Mouse (Mus musculus): ENCODE measurements around the gene Insl3.
"Not testable (repeated sequence)": the region's sequence is repeated elsewhere in the genome, so short reads cannot be mapped to it uniquely, and the experiment has no call there.

The Insl3 gene

GRCm38 (mm10) chr8:71676803-71677202 lies 12.2 kb upstream of the Insl3 start:
- DNase-seq (ENCODE audit: low spot score in 2 of 2) = no peak

GRCm38 (mm10) chr8:71677555-71677954 lies 11.5 kb upstream of the Insl3 start:
- no peak for DNase-seq (ENCODE audit: low spot score in 2 of 2)

- no peak for DNase-seq (ENCODE audit: low spot score in 2 of 2)
These were observed 10.8 kb upstream of the Insl3 start for GRCm38 (mm10) chr8:71678216-71678615.

GRCm38 (mm10) chr8:71679116-71679515 lies 9.9 kb upstream of the Insl3 start:
- DNase-seq (ENCODE audit: low spot score in 2 of 2) = no peak

- DNase-seq (ENCODE audit: low spot score in 2 of 2) = no peak
These were observed 9.4 kb upstream of the Insl3 start for GRCm38 (mm10) chr8:71679550-71680168.

- DNase-seq (ENCODE audit: low spot score in 2 of 2) = no peak
These were observed 8.5 kb upstream of the Insl3 start for GRCm38 (mm10) chr8:71680471-71680870.

GRCm38 (mm10) chr8:71681369-71681915 lies 7.6 kb upstream of the Insl3 start:
- no peak for DNase-seq (ENCODE audit: low spot score in 2 of 2)

GRCm38 (mm10) chr8:71682832-71683231 lies 6.2 kb upstream of the Insl3 start:
- no peak for DNase-seq (ENCODE audit: low spot score in 2 of 2)

GRCm38 (mm10) chr8:71684701-71685100 lies 4.3 kb upstream of the Insl3 start:
- no peak for DNase-seq (ENCODE audit: low spot score in 2 of 2)

GRCm38 (mm10) chr8:71685573-71685972 lies 3.4 kb upstream of the Insl3 start:
- no peak for DNase-seq (ENCODE audit: low spot score in 2 of 2)

GRCm38 (mm10) chr8:71686143-71686734 lies 2.8 kb upstream of the Insl3 start:
- DNase-seq (ENCODE audit: low spot score in 2 of 2) = no peak

GRCm38 (mm10) chr8:71687616-71688015 lies 1.4 kb upstream of the Insl3 start:
- no peak for DNase-seq (ENCODE audit: low spot score in 2 of 2)

- no peak for DNase-seq (ENCODE audit: low spot score in 2 of 2)
These were observed 3.5 kb downstream of the Insl3 start for GRCm38 (mm10) chr8:71692509-71692908.

- DNase-seq (ENCODE audit: low spot score in 2 of 2) = no peak
These were observed 4.4 kb downstream of the Insl3 start for GRCm38 (mm10) chr8:71693166-71694041.

GRCm38 (mm10) chr8:71695456-71695855 lies 6.4 kb downstream of the Insl3 start:
- not testable (repeated sequence) for DNase-seq (ENCODE audit: low spot score in 2 of 2)

- DNase-seq (ENCODE audit: low spot score in 2 of 2) = no peak
These were observed 11.7 kb downstream of the Insl3 start for GRCm38 (mm10) chr8:71700493-71701269.

GRCm38 (mm10) chr8:71701414-71702086 lies 12.5 kb downstream of the Insl3 start, which contains the start of gene B3gnt3:
B3gnt3 (minus strand) TSS chr8:71701789.
- DNase-seq (ENCODE audit: low spot score in 2 of 2) = no peak

GRCm38 (mm10) chr8:71702087-71702432 lies 13.0 kb downstream of the Insl3 start:
- no peak for DNase-seq (ENCODE audit: low spot score in 2 of 2)

- no peak for DNase-seq (ENCODE audit: low spot score in 2 of 2)
These were observed 13.9 kb downstream of the Insl3 start for GRCm38 (mm10) chr8:71702923-71703322.

GRCm38 (mm10) chr8:71703400-71703799 lies 14.4 kb downstream of the Insl3 start:
- DNase-seq (ENCODE audit: low spot score in 2 of 2) = not testable (repeated sequence)

- DNase-seq (ENCODE audit: low spot score in 2 of 2) = no peak
These were observed 18.9 kb downstream of the Insl3 start for GRCm38 (mm10) chr8:71707874-71708273.

All from frontal cortex, postnatal 25 days (tissue).